Mouse (Mus musculus) forebrain, postnatal 0 days (tissue): ENCODE data around the gene Brd3os. TPM values are rescaled to one million over a fixed set of nuclear protein-coding genes. Genes with fewer than 3 reads are reported as not detected.
A peak's percentile ranks its signal among the peaks of the same experiment; 100 is the strongest.

Experiments used
- ATAC-seq: fragments of 200-750 bp; cut with Nextera tagmentation; 2 replicates; pipeline ENCODE4 v1.8.0; 2017; ENCODE audit warnings: mild to moderate bottlenecking, moderate library complexity
- DNase-seq: peaks from one replicate; pipeline ENCODE4 v3.0.0-alpha.2; 2015
- H3K27ac ChIP-seq: fragments of 300-500 bp; sonication (generic); 2 replicates; pipeline ENCODE4 v1.5.1; 2014; ENCODE audit warnings: low read depth, mild to moderate bottlenecking, antibody characterized with exemption, low read length, moderate library complexity, mixed read lengths
- H3K27me3 ChIP-seq: fragments of 300-500 bp; sonication (generic); 2 replicates; pipeline ENCODE4 v1.6.1; 2014; ENCODE audit warnings: mild to moderate bottlenecking, low read length, mixed read lengths; ENCODE audit not compliant: insufficient read depth
- H3K36me3 ChIP-seq: fragments of 300-500 bp; sonication (generic); 2 replicates; pipeline ENCODE4 v1.6.1; 2014; ENCODE audit warnings: mild to moderate bottlenecking, moderate library complexity; ENCODE audit not compliant: insufficient read depth
- H3K4me1 ChIP-seq: fragments of 300-500 bp; sonication (generic); 2 replicates; pipeline ENCODE4 v1.6.1; 2014; ENCODE audit warnings: antibody characterized with exemption; ENCODE audit not compliant: insufficient read depth
- H3K4me2 ChIP-seq: fragments of 300-500 bp; sonication (generic); 2 replicates; pipeline ENCODE4 v1.6.1; 2014; ENCODE audit warnings: low read depth, mild to moderate bottlenecking, moderate library complexity
- H3K4me3 ChIP-seq: fragments of 300-500 bp; sonication (generic); 2 replicates; pipeline ENCODE4 v1.5.1; 2014; ENCODE audit warnings: low read depth, low read length, mixed read lengths
- H3K9ac ChIP-seq: fragments of 300-500 bp; sonication (generic); 2 replicates; pipeline ENCODE4 v1.6.1; 2014; ENCODE audit warnings: mild to moderate bottlenecking
- H3K9me3 ChIP-seq: fragments of 300-500 bp; sonication (generic); 2 replicates; pipeline ENCODE4 v1.6.1; 2016; ENCODE audit warnings: low read length
- CTCF ChIP-seq: sonication (generic); IDR thresholded peaks from 2 replicates; pipeline ENCODE4 v1.5.1; 2016; ENCODE audit warnings: antibody characterized with exemption, control low read depth, low read depth
- WGBS: fragments of 180-500 bp; shearing (Covaris S2); extraction: QIAGEN DNeasy Blood & Tissue Kit; methylation state at CpG from one replicate; pipeline ENCODE4 v1.1.7; 2014; 5-methylcytosine and 5-hydroxymethylcytosine counted together
- polyA plus RNA-seq: library from polyadenylated mRNA; unstranded; fragments of >200 nt; fragmentation: Nextera tagmentation; extraction: Ambion mirVana; gene quantifications from 2 replicates; pipeline ENCODE4 v1.2.1, GENCODE M21; 2015
- total RNA-seq: library from RNA; depleted of rRNA; stranded (reverse); fragments of >200 nt; gene quantifications from 2 replicates; pipeline ENCODE4 v1.2.3, GENCODE M21; 2014; rRNA removed

Brd3os gene
- 30.9 and 33.9 TPM in 2 replicates for total RNA-seq
- polyA plus RNA-seq, result 43.7 and 44.1 TPM in 2 replicates

GRCm38 (mm10) chr2:27441767-27442707, at the start of gene Brd3os:
Gene Brd3os, plus strand, starts transcription at chr2:27442324.
- ATAC-seq, result peak; percentile 91
- peak within 1 kb of the TSS; percentile 55 for H3K4me3 ChIP-seq
- H3K27ac ChIP-seq, result peak within 1 kb of the TSS; percentile 86
- no peak for TF ChIP-seq CTCF
- H3K4me2 ChIP-seq, result peak within 1 kb of the TSS; percentile 75
- peak within 1 kb of the TSS; percentile 76 for H3K9ac ChIP-seq
- DNase-seq, result peak; percentile 98
- no peaks in the 10 kb centered on the region for H3K9me3 ChIP-seq
- H3K27me3 ChIP-seq, result no peaks in the 10 kb centered on the region
- WGBS, result 1% methylated on average over 36 of the region's 36 CpGs
- no peaks in the 10 kb centered on the region for H3K4me1 ChIP-seq
- peaks cover 23% of the 10 kb centered on the region for H3K36me3 ChIP-seq

- no peak overlapping the region for H3K9ac ChIP-seq
- H3K4me3 ChIP-seq, result no peak overlapping the region
- H3K27ac ChIP-seq, result peak overlapping the region; percentile 45; the same call in 1 of the 2 replicates
- no peak for TF ChIP-seq CTCF
- DNase-seq (peak; percentile 46), ATAC-seq (peak; percentile 62)
- WGBS, result 39% methylated on average over 10 of the region's 10 CpGs
- no peaks in the 10 kb centered on the region for H3K36me3 ChIP-seq
- no peaks in the 10 kb centered on the region for H3K27me3 ChIP-seq
- H3K9me3 ChIP-seq, result no peaks in the 10 kb centered on the region
- peaks cover 24% of the 10 kb centered on the region for H3K4me1 ChIP-seq
- H3K4me2 ChIP-seq, result no peak overlapping the region
Observed at GRCm38 (mm10) chr2:27394158-27394832, 47.8 kb upstream of the Brd3os start.

GRCm38 (mm10) chr2:27396656-27397440, 45.3 kb upstream of the Brd3os start:
- DNase-seq (peak; percentile 62), ATAC-seq (peak; percentile 48)
- Histone ChIP-seq H3K4me2 (no peak overlapping the region), H3K4me3 (no peak overlapping the region), H3K27me3 (no peaks in the 10 kb centered on the region), H3K27ac (peak overlapping the region; percentile 64; the same call in 1 of the 2 replicates), H3K4me1 (peaks cover 24% of the 10 kb centered on the region), H3K36me3 (no peaks in the 10 kb centered on the region), H3K9me3 (no peaks in the 10 kb centered on the region), H3K9ac (no peak overlapping the region)
- TF ChIP-seq CTCF, result no peak
- 46% methylated on average over 17 of the region's 17 CpGs for WGBS

GRCm38 (mm10) chr2:27400083-27400482, 42.0 kb upstream of the Brd3os start:
- no peaks in the 10 kb centered on the region for H3K36me3 ChIP-seq
- peaks cover 15% of the 10 kb centered on the region for H3K4me1 ChIP-seq
- no peak overlapping the region for H3K27ac ChIP-seq
- TF ChIP-seq CTCF, result no peak
- no peaks in the 10 kb centered on the region for H3K9me3 ChIP-seq
- no peaks in the 10 kb centered on the region for H3K27me3 ChIP-seq
- no peak overlapping the region for H3K9ac ChIP-seq
- ATAC-seq (no peak), DNase-seq (no peak)
- no peak overlapping the region for H3K4me2 ChIP-seq
- WGBS, result 84% methylated on average over 2 of the region's 2 CpGs
- H3K4me3 ChIP-seq, result no peak overlapping the region

- no peak overlapping the region for H3K4me3 ChIP-seq
- WGBS, result 86% methylated on average over 2 of the region's 2 CpGs
- no peaks in the 10 kb centered on the region for H3K27me3 ChIP-seq
- TF ChIP-seq CTCF, result no peak
- H3K4me2 ChIP-seq, result no peak overlapping the region
- peaks cover 4% of the 10 kb centered on the region for H3K4me1 ChIP-seq
- H3K9ac ChIP-seq, result no peak overlapping the region
- ATAC-seq (no peak), DNase-seq (no peak)
- no peak overlapping the region for H3K27ac ChIP-seq
- H3K36me3 ChIP-seq, result no peaks in the 10 kb centered on the region
- H3K9me3 ChIP-seq, result no peaks in the 10 kb centered on the region
Observed at GRCm38 (mm10) chr2:27401544-27401943, 40.6 kb upstream of the Brd3os start.

- no peak overlapping the region for H3K4me2 ChIP-seq
- H3K27ac ChIP-seq, result no peak overlapping the region
- no peak for TF ChIP-seq CTCF
- no peaks in the 10 kb centered on the region for H3K27me3 ChIP-seq
- H3K9me3 ChIP-seq, result no peaks in the 10 kb centered on the region
- ATAC-seq, result no peak
- no peak overlapping the region for H3K9ac ChIP-seq
- no peaks in the 10 kb centered on the region for H3K36me3 ChIP-seq
- no peak for DNase-seq
- no peak overlapping the region for H3K4me3 ChIP-seq
- WGBS, result 64% methylated on average over 6 of the region's 6 CpGs
- H3K4me1 ChIP-seq, result no peaks in the 10 kb centered on the region
Observed at GRCm38 (mm10) chr2:27404375-27405093, 37.6 kb upstream of the Brd3os start.
